Mouse (Mus musculus) cerebellum, postnatal 25 days (tissue): ENCODE data around the gene Asic2.

ENCODE experiments used
- DNase-seq, 2 experiments: peaks; one replicate each; pipeline ENCODE4 v3.0.0; 2021; ENCODE audit warnings: mixed read lengths in 2 of 2

The Asic2 gene

GRCm38 (mm10) chr11:81954398-81954797 lies 13.9 kb downstream of the Asic2 start:
- no peak for DNase-seq

GRCm38 (mm10) chr11:81948021-81948420 lies 20.2 kb downstream of the Asic2 start:
- DNase-seq = no peak

- no peak for DNase-seq
These were observed 26.1 kb downstream of the Asic2 start for GRCm38 (mm10) chr11:81942167-81942566.

GRCm38 (mm10) chr11:81940988-81941387 lies 27.3 kb downstream of the Asic2 start:
- peak in 1 of 2 experiments; percentile 28 for DNase-seq

GRCm38 (mm10) chr11:81937516-81937915 lies 30.7 kb downstream of the Asic2 start:
- no peak for DNase-seq

- DNase-seq = no peak
These were observed 41.9 kb downstream of the Asic2 start for GRCm38 (mm10) chr11:81926393-81926792.

- no peak for DNase-seq
These were observed 44.6 kb downstream of the Asic2 start for GRCm38 (mm10) chr11:81923626-81924025.

- DNase-seq = no peak
These were observed 45.2 kb downstream of the Asic2 start for GRCm38 (mm10) chr11:81923096-81923495.

GRCm38 (mm10) chr11:81915501-81915900 lies 52.8 kb downstream of the Asic2 start:
- no peak for DNase-seq

GRCm38 (mm10) chr11:81913071-81913470 lies 55.2 kb downstream of the Asic2 start:
- DNase-seq = no peak

GRCm38 (mm10) chr11:81909397-81909894 lies 58.8 kb downstream of the Asic2 start:
- DNase-seq = no peak

- DNase-seq = no peak
These were observed 59.5 kb downstream of the Asic2 start for GRCm38 (mm10) chr11:81908760-81909159.

- DNase-seq = no peak
These were observed 65.9 kb downstream of the Asic2 start for GRCm38 (mm10) chr11:81902318-81902717.

- DNase-seq = no peak
These were observed 70.5 kb downstream of the Asic2 start for GRCm38 (mm10) chr11:81897547-81898354.

GRCm38 (mm10) chr11:81896511-81896910 lies 71.7 kb downstream of the Asic2 start:
- no peak for DNase-seq

- DNase-seq = no peak
These were observed 96.6 kb downstream of the Asic2 start for GRCm38 (mm10) chr11:81871506-81872213.

GRCm38 (mm10) chr11:81865661-81866382 lies 102.4 kb downstream of the Asic2 start:
- no peak for DNase-seq

GRCm38 (mm10) chr11:81860250-81860972 lies 107.8 kb downstream of the Asic2 start, which contains the start of gene 5530401A14Rik:
TSS of gene 5530401A14Rik (plus strand) at chr11:81860673.
- DNase-seq = peak; percentile 15 to 26

- DNase-seq = no peak
These were observed 120.3 kb downstream of the Asic2 start for GRCm38 (mm10) chr11:81847773-81848490.

GRCm38 (mm10) chr11:81845686-81846036 lies 122.6 kb downstream of the Asic2 start:
- DNase-seq = no peak

GRCm38 (mm10) chr11:81845010-81845685 lies 123.1 kb downstream of the Asic2 start:
- DNase-seq = peak; percentile 32 to 55
